ENCODE assay signal across 9 mouse cellular contexts in the genomic region with DNA sequence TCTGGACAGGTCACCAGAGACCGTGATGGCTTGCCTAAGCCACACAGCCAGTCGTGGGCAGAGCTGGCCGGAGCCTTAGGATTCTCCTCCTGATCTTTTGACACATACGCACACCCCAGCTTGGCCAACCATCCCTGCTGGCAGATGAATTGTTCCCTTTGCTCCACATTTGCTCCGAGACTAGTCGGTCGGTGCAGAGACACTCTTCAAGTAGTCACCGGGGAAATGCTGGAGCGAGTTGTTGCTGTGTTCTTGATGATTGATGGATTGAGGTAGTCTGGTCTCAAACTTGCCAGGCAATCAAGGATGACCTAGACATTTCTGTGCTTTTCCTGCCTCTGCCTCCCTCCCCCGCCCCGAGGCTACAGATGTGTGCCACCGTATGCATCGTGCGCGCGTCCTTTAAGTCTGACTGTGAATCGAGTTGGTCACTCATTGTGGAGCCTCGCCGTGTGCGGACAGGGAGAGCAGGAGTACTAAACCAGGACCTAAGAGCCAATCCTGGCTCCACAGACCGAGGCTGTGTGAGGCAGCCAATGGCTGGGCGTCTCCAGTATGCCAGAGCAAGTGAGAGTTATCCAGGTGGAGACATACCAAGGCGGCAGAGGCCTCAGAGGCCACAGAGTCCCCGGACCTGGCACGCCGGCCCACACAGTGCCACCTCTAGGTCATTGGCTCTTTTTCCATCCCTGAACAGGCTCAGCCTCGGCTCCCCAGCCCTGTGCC. TPM values are rescaled to one million over a fixed set of nuclear protein-coding genes. Genes with fewer than 3 reads are reported as not detected.
DNase-seq lines count a peak whose midpoint lies in the region; ATAC-seq lines count a peak whose summit lies in the region.
"Had no signal": no experiment of that assay in that cellular context is flagged by ENCODE, and none has a peak within 500 bp of the region (broad histone marks: within the 10 kb centered on the region; RNA-seq: fewer than 3 reads in every experiment).

No protein-coding gene starts in this region.

- H3K4me2 ChIP-seq in forebrain, embryonic 15.5 days (replicated peaks) = peak overlapping the region; percentile 5; the same call in 1 of the 2 replicates

- peak overlapping the region; percentile 53 for H3K4me3 ChIP-seq in heart, embryonic 10.5 days
- peak overlapping the region; percentile 14; the same call in 1 of the 2 replicates for H3K4me3 ChIP-seq in forebrain, embryonic 15.5 days
- H3K4me3 ChIP-seq in midbrain, embryonic 10.5 days = peak overlapping the region; percentile 46
- H3K4me3 ChIP-seq: erythroblast, embryonic 14.5 days had no signal

- 4% methylated on average over 27 of the region's 27 CpGs for WGBS in heart, embryonic 10.5 days
- 3% methylated on average over 27 of the region's 27 CpGs for WGBS in forebrain, embryonic 15.5 days
- 3% methylated on average over 27 of the region's 27 CpGs for WGBS in midbrain, embryonic 10.5 days

- H3K9me3 ChIP-seq in heart, embryonic 10.5 days = 0 out of 2 replicates have a peak, but pooled peaks cover 3% of the 10 kb centered on the region
- H3K9me3 ChIP-seq in forebrain, embryonic 15.5 days = no peaks in the 10 kb centered on the region
- peaks cover 5% of the 10 kb centered on the region; the same call in 1 of the 2 replicates for H3K9me3 ChIP-seq in midbrain, embryonic 10.5 days (replicated peaks)

- peaks cover 77% of the 10 kb centered on the region for H3K27me3 ChIP-seq in heart, embryonic 10.5 days (ENCODE audit: insufficient read depth, poor library complexity, severe bottlenecking)
- H3K27me3 ChIP-seq in forebrain, embryonic 15.5 days = peaks cover 67% of the 10 kb centered on the region
- peaks cover 75% of the 10 kb centered on the region for H3K27me3 ChIP-seq in midbrain, embryonic 10.5 days (ENCODE audit: low read depth, poor library complexity, severe bottlenecking)

- intact Hi-C loops in left cerebral cortex, postnatal 25 days (cut with DNase I) = no loop called here

- DNase-seq in heart, embryonic 10.5 days (ENCODE audit: low spot score) = no peak
- DNase-seq in heart, postnatal 4 days = no peak
- DNase-seq in brain, adult 2 months (ENCODE audit: low read depth, low spot score) = peak; percentile 77
- peak; percentile 20 for DNase-seq in midbrain, embryonic 10.5 days (ENCODE audit: low spot score)
- DNase-seq in adrenal gland, postnatal 10 days = no peak
- DNase-seq in gastrocnemius, postnatal 10 days = no peak
- DNase-seq in left cerebral cortex, postnatal 25 days (ENCODE audit: low spot score in 2 of 2) = no peak

- no peaks in the 10 kb centered on the region for H3K36me3 ChIP-seq in heart, embryonic 10.5 days
- no peaks in the 10 kb centered on the region for H3K36me3 ChIP-seq in forebrain, embryonic 15.5 days
- H3K36me3 ChIP-seq in midbrain, embryonic 10.5 days = no peaks in the 10 kb centered on the region

- H3K27ac ChIP-seq in heart, embryonic 10.5 days = no peak overlapping the region
- no peak overlapping the region for H3K27ac ChIP-seq in forebrain, embryonic 15.5 days (replicated peaks)
- H3K27ac ChIP-seq in midbrain, embryonic 10.5 days (replicated peaks) = no peak overlapping the region

- peaks cover 31% of the 10 kb centered on the region for H3K4me1 ChIP-seq in heart, embryonic 10.5 days
- H3K4me1 ChIP-seq in forebrain, embryonic 15.5 days = peaks cover 13% of the 10 kb centered on the region
- peaks cover 27% of the 10 kb centered on the region for H3K4me1 ChIP-seq in midbrain, embryonic 10.5 days

- ATAC-seq in forebrain, embryonic 15.5 days (replicated peaks) = no peak

- H3K9ac ChIP-seq in forebrain, embryonic 15.5 days (replicated peaks) = no peak overlapping the region

RNA-seq across cellular contexts. Expression of gene Col8a2, which starts 15.2 kb away (rescaled TPM):
- 3.3 and 3.7 TPM in 2 replicates for polyA plus RNA-seq in heart, embryonic 10.5 days (2016; fragmentation: Nextera tagmentation; extraction: Ambion mirVana)
- total RNA-seq in heart, postnatal 4 days (2021) = 1 to 10 TPM; 2.3 to 3.1 TPM
- polyA plus RNA-seq in forebrain, embryonic 15.5 days (2015; fragmentation: Nextera tagmentation; extraction: Ambion mirVana) = 2.0 and 3.0 TPM in 2 replicates
- polyA plus RNA-seq in midbrain, embryonic 10.5 days (2016; fragmentation: Nextera tagmentation; extraction: Ambion mirVana) = 2.8 and 6.5 TPM in 2 replicates
- total RNA-seq in adrenal gland, postnatal 10 days (2021) = 1 to 10 TPM; 5.5 to 5.6 TPM
- 1 to 10 TPM; 5.7 to 5.9 TPM for total RNA-seq in gastrocnemius, postnatal 10 days (2021)
- 1 to 10 TPM; 1.1 to 1.7 TPM for total RNA-seq in left cerebral cortex, postnatal 25 days (2021)
- polyA plus RNA-seq: erythroblast, embryonic 14.5 days had no signal

RNA-seq across cellular contexts. Expression of gene Adprhl2, which starts 19.8 kb away (rescaled TPM):
- 53.1 and 68.9 TPM in 2 replicates for polyA plus RNA-seq in heart, embryonic 10.5 days (2016; fragmentation: Nextera tagmentation; extraction: Ambion mirVana)
- 10 to 100 TPM; 18.7 to 19.9 TPM for total RNA-seq in heart, postnatal 4 days (2021)
- 81.9 and 85.3 TPM in 2 replicates for polyA plus RNA-seq in forebrain, embryonic 15.5 days (2015; fragmentation: Nextera tagmentation; extraction: Ambion mirVana)
- polyA plus RNA-seq in midbrain, embryonic 10.5 days (2016; fragmentation: Nextera tagmentation; extraction: Ambion mirVana) = 80.8 and 88.4 TPM in 2 replicates
- total RNA-seq in adrenal gland, postnatal 10 days (2021) = 10 to 100 TPM; 34.0 to 34.9 TPM
- 10 to 100 TPM; 12.9 to 15.7 TPM for total RNA-seq in gastrocnemius, postnatal 10 days (2021)
- 10 to 100 TPM; 23.9 to 27.0 TPM for total RNA-seq in left cerebral cortex, postnatal 25 days (2021)

RNA-seq across cellular contexts. Expression of gene Tekt2, which starts 23.7 kb away (rescaled TPM):
- 0.47 and 0.62 TPM in 2 replicates for polyA plus RNA-seq in heart, embryonic 10.5 days (2016; fragmentation: Nextera tagmentation; extraction: Ambion mirVana)
- total RNA-seq in heart, postnatal 4 days (2021) = under 1 TPM; 0.41 to 0.61 TPM
- polyA plus RNA-seq in forebrain, embryonic 15.5 days (2015; fragmentation: Nextera tagmentation; extraction: Ambion mirVana) = 12.7 and 16.0 TPM in 2 replicates
- 1.1 and 1.9 TPM in 2 replicates for polyA plus RNA-seq in midbrain, embryonic 10.5 days (2016; fragmentation: Nextera tagmentation; extraction: Ambion mirVana)
- 1 to 10 TPM in 1 of 2 experiments, under 1 TPM in 1; 0.57 to 2.8 TPM for total RNA-seq in adrenal gland, postnatal 10 days (2021)
- 1 to 10 TPM in 1 of 2 experiments, under 1 TPM in 1; 0.80 to 1.5 TPM for total RNA-seq in gastrocnemius, postnatal 10 days (2021)
- 1 to 10 TPM; 2.1 to 2.5 TPM for total RNA-seq in left cerebral cortex, postnatal 25 days (2021)
- polyA plus RNA-seq: erythroblast, embryonic 14.5 days had no signal

RNA-seq across cellular contexts. Expression of gene Trappc3, which starts 39.6 kb away (rescaled TPM):
- polyA plus RNA-seq in heart, embryonic 10.5 days (2016; fragmentation: Nextera tagmentation; extraction: Ambion mirVana) = 74.9 and 86.4 TPM in 2 replicates
- 10 to 100 TPM; 50.7 to 54.3 TPM for total RNA-seq in heart, postnatal 4 days (2021)
- 175 and 182 TPM in 2 replicates for polyA plus RNA-seq in forebrain, embryonic 15.5 days (2015; fragmentation: Nextera tagmentation; extraction: Ambion mirVana)
- 85.2 and 94.4 TPM in 2 replicates for polyA plus RNA-seq in midbrain, embryonic 10.5 days (2016; fragmentation: Nextera tagmentation; extraction: Ambion mirVana)
- 10 to 100 TPM; 73.1 to 74.8 TPM for total RNA-seq in adrenal gland, postnatal 10 days (2021)
- total RNA-seq in gastrocnemius, postnatal 10 days (2021) = 10 to 100 TPM; 25.7 to 29.2 TPM
- 10 to 100 TPM; 77.4 to 79.4 TPM for total RNA-seq in left cerebral cortex, postnatal 25 days (2021)

RNA-seq across cellular contexts. Expression of gene Map7d1, which starts 45.6 kb away (rescaled TPM):
- polyA plus RNA-seq in heart, embryonic 10.5 days (2016; fragmentation: Nextera tagmentation; extraction: Ambion mirVana) = 49.1 and 74.8 TPM in 2 replicates
- total RNA-seq in heart, postnatal 4 days (2021) = 100 to 1,000 TPM; 182 to 197 TPM
- polyA plus RNA-seq in forebrain, embryonic 15.5 days (2015; fragmentation: Nextera tagmentation; extraction: Ambion mirVana) = 76.8 and 79.6 TPM in 2 replicates
- 59.8 and 69.7 TPM in 2 replicates for polyA plus RNA-seq in midbrain, embryonic 10.5 days (2016; fragmentation: Nextera tagmentation; extraction: Ambion mirVana)
- total RNA-seq in adrenal gland, postnatal 10 days (2021) = 10 to 100 TPM; 60.4 to 72.7 TPM
- total RNA-seq in gastrocnemius, postnatal 10 days (2021) = 100 to 1,000 TPM; 209 to 239 TPM
- total RNA-seq in left cerebral cortex, postnatal 25 days (2021) = 100 to 1,000 TPM; 253 to 255 TPM

Comparison
In these comparisons a context has a peak if more than half of its experiments do, and no peak if none do; other contexts are left out.
1. DNase-seq: peak in brain, adult 2 months (single experiment) and midbrain, embryonic 10.5 days (single experiment); none in heart, embryonic 10.5 days (single experiment), heart, postnatal 4 days (single experiment), adrenal gland, postnatal 10 days (single experiment), gastrocnemius, postnatal 10 days (single experiment) and left cerebral cortex, postnatal 25 days (0 of 2).
2. Peak in every context shown above with its lines, with median percentiles within 50 percentile points of each other: H3K4me3 ChIP-seq.